Mouse (Mus musculus) thymus, postnatal 25 days (tissue): ENCODE data around the gene Bspry.
A peak's percentile ranks its signal among the peaks of the same experiment; 100 is the strongest.

Experiments
- DNase-seq: peaks from one replicate; pipeline ENCODE4 v3.0.0; 2022

Gene Bspry

GRCm38 (mm10) chr4:62484928-62485327 lies 5.1 kb downstream of the Bspry start:
- peak; percentile 20 for DNase-seq

GRCm38 (mm10) chr4:62485450-62486161 lies 5.8 kb downstream of the Bspry start:
- no peak for DNase-seq

- no peak for DNase-seq
Observed at GRCm38 (mm10) chr4:62486162-62486696, 6.4 kb downstream of the Bspry start.

GRCm38 (mm10) chr4:62487172-62487571 lies 7.3 kb downstream of the Bspry start:
- DNase-seq = no peak

- DNase-seq = no peak
Observed at GRCm38 (mm10) chr4:62487914-62488313, 8.1 kb downstream of the Bspry start.

- DNase-seq = no peak
Observed at GRCm38 (mm10) chr4:62492682-62493081, 12.8 kb downstream of the Bspry start.

GRCm38 (mm10) chr4:62494230-62494629 lies 14.4 kb downstream of the Bspry start:
- no peak for DNase-seq

- no peak for DNase-seq
Observed at GRCm38 (mm10) chr4:62495946-62496345, 16.1 kb downstream of the Bspry start.

- DNase-seq = no peak
Observed at GRCm38 (mm10) chr4:62496815-62497214, 17.0 kb downstream of the Bspry start.

- no peak for DNase-seq
Observed at GRCm38 (mm10) chr4:62500799-62501198, 20.9 kb downstream of the Bspry start.

GRCm38 (mm10) chr4:62501534-62501933 lies 21.7 kb downstream of the Bspry start:
- DNase-seq = no peak

- peak; percentile 86 for DNase-seq
Observed at GRCm38 (mm10) chr4:62501964-62502732, 22.3 kb downstream of the Bspry start.

GRCm38 (mm10) chr4:62502969-62503368 lies 23.1 kb downstream of the Bspry start:
- no peak for DNase-seq

GRCm38 (mm10) chr4:62503374-62503970 lies 23.6 kb downstream of the Bspry start, which contains the start of gene Hdhd3:
TSS of gene Hdhd3 (minus strand) at chr4:62503467.
- DNase-seq = no peak

- DNase-seq = no peak
Observed at GRCm38 (mm10) chr4:62505991-62506390, 26.1 kb downstream of the Bspry start.

- peak; percentile 66 for DNase-seq
Observed at GRCm38 (mm10) chr4:62506798-62507197, 26.9 kb downstream of the Bspry start.

- DNase-seq = no peak
Observed at GRCm38 (mm10) chr4:62508839-62509238, 29.0 kb downstream of the Bspry start.

- no peak for DNase-seq
Observed at GRCm38 (mm10) chr4:62509946-62510345, 30.1 kb downstream of the Bspry start.

- no peak for DNase-seq
Observed at GRCm38 (mm10) chr4:62513998-62514506, 34.2 kb downstream of the Bspry start.

GRCm38 (mm10) chr4:62514995-62515394 lies 35.1 kb downstream of the Bspry start:
- DNase-seq = no peak

- DNase-seq = no peak
Observed at GRCm38 (mm10) chr4:62515490-62515889, 35.6 kb downstream of the Bspry start.

- no peak for DNase-seq
Observed at GRCm38 (mm10) chr4:62516079-62516478, 36.2 kb downstream of the Bspry start.

- no peak for DNase-seq
Observed at GRCm38 (mm10) chr4:62516579-62516978, 36.7 kb downstream of the Bspry start.
